Mouse (Mus musculus) stomach, embryonic 16.5 days (tissue): ENCODE data around the gene Zfand6. TPM values are rescaled to one million over a fixed set of nuclear protein-coding genes. Genes with fewer than 3 reads are reported as not detected.

ENCODE experiments used
- ATAC-seq: fragments of 200-750 bp; cut with Nextera tagmentation; 2 replicates; pipeline ENCODE4 v1.8.0; 2017; ENCODE audit warnings: moderate number of reproducible peaks, moderate TSS enrichment; ENCODE audit not compliant: insufficient read depth, low FRiP score
- H3K27ac ChIP-seq: fragments of 300-500 bp; sonication (generic); 2 replicates; pipeline ENCODE4 v1.5.1; 2014; ENCODE audit warnings: low read length
- H3K27me3 ChIP-seq: fragments of 300-500 bp; sonication (generic); 2 replicates; pipeline ENCODE4 v1.6.1; 2014; ENCODE audit warnings: low read length, control low read depth, mixed read lengths; ENCODE audit not compliant: control insufficient read depth, insufficient read depth
- H3K36me3 ChIP-seq: fragments of 300-500 bp; sonication (generic); 2 replicates; pipeline ENCODE4 v1.6.1; 2014; ENCODE audit warnings: low read length; ENCODE audit not compliant: control insufficient read depth, insufficient read depth
- H3K4me1 ChIP-seq: fragments of 300-500 bp; sonication (generic); 2 replicates; pipeline ENCODE4 v1.6.1; 2014; ENCODE audit warnings: low read length, control low read depth, mixed read lengths; ENCODE audit not compliant: control insufficient read depth, insufficient read depth
- H3K4me2 ChIP-seq: fragments of 300-500 bp; sonication (generic); 2 replicates; pipeline ENCODE4 v1.6.1; 2014; ENCODE audit warnings: low read depth, low read length, mixed read lengths
- H3K4me3 ChIP-seq: fragments of 300-500 bp; sonication (generic); replicated peaks from 2 replicates; pipeline ENCODE4 v1.5.1; 2014; ENCODE audit warnings: mild to moderate bottlenecking, low read length
- H3K9ac ChIP-seq: fragments of 300-500 bp; sonication (generic); 2 replicates; pipeline ENCODE4 v1.6.1; 2014; ENCODE audit warnings: low read length
- H3K9me3 ChIP-seq: fragments of 300-500 bp; sonication (generic); replicated peaks from 2 replicates; pipeline ENCODE4 v1.6.1; 2016; ENCODE audit warnings: low read length, control low read depth; ENCODE audit not compliant: control insufficient read depth
- WGBS: fragments of 180-500 bp; shearing (Covaris S2); extraction: QIAGEN DNeasy Blood & Tissue Kit; methylation state at CpG from one replicate; pipeline ENCODE4 v1.1.7; 2014; 5-methylcytosine and 5-hydroxymethylcytosine counted together
- polyA plus RNA-seq: library from polyadenylated mRNA; unstranded; fragments of >200 nt; fragmentation: Nextera tagmentation; extraction: Ambion mirVana; gene quantifications from 2 replicates; pipeline ENCODE4 v1.2.1, GENCODE M21; 2015

Zfand6 gene
- polyA plus RNA-seq, 1 experiment from 2014 or later: 180 TPM

- H3K4me2 ChIP-seq: no peak overlapping the region
- H3K9ac ChIP-seq: no peak overlapping the region
- no peaks in the 10 kb centered on the region for H3K36me3 ChIP-seq
- peaks cover 3% of the 10 kb centered on the region; the same call in 1 of the 2 replicates for H3K4me1 ChIP-seq
- ATAC-seq: no peak
- no peak overlapping the region for H3K27ac ChIP-seq
- H3K4me3 ChIP-seq: no peak overlapping the region
- H3K27me3 ChIP-seq: no peaks in the 10 kb centered on the region
- H3K9me3 ChIP-seq: no peaks in the 10 kb centered on the region
- WGBS: 69% methylated on average over 5 of the region's 5 CpGs
These were observed 21.8 kb downstream of the Zfand6 start for GRCm38 (mm10) chr7:84667946-84668345.

GRCm38 (mm10) chr7:84652740-84653139 lies 37.0 kb downstream of the Zfand6 start:
- ATAC-seq: no peak
- Histone ChIP-seq H3K9ac (no peak overlapping the region), H3K27ac (no peak overlapping the region), H3K4me2 (no peak overlapping the region), H3K9me3 (no peaks in the 10 kb centered on the region), H3K4me1 (peaks cover 16% of the 10 kb centered on the region), H3K36me3 (no peaks in the 10 kb centered on the region), H3K27me3 (no peaks in the 10 kb centered on the region), H3K4me3 (no peak overlapping the region)
- WGBS: 63% methylated on average over 2 of the region's 2 CpGs

- Histone ChIP-seq H3K27me3 (no peaks in the 10 kb centered on the region), H3K4me2 (no peak overlapping the region), H3K36me3 (no peaks in the 10 kb centered on the region), H3K4me3 (no peak overlapping the region), H3K9me3 (no peaks in the 10 kb centered on the region), H3K27ac (no peak overlapping the region), H3K4me1 (peaks cover 16% of the 10 kb centered on the region), H3K9ac (no peak overlapping the region)
- WGBS: 49% methylated on average over 2 of the region's 2 CpGs
- no peak for ATAC-seq
These were observed 37.8 kb downstream of the Zfand6 start for GRCm38 (mm10) chr7:84651987-84652321.

GRCm38 (mm10) chr7:84651303-84651986 lies 38.3 kb downstream of the Zfand6 start:
- Histone ChIP-seq H3K4me3 (no peak overlapping the region), H3K9me3 (no peaks in the 10 kb centered on the region), H3K27me3 (no peaks in the 10 kb centered on the region), H3K4me2 (no peak overlapping the region), H3K9ac (no peak overlapping the region), H3K27ac (peak overlapping the region; percentile 46; the same call in 1 of the 2 replicates), H3K36me3 (no peaks in the 10 kb centered on the region), H3K4me1 (peaks cover 16% of the 10 kb centered on the region)
- peak; percentile 80 for ATAC-seq
- WGBS: 97% methylated on average over 4 of the region's 4 CpGs

- Histone ChIP-seq H3K36me3 (no peaks in the 10 kb centered on the region), H3K9ac (no peak overlapping the region), H3K27me3 (no peaks in the 10 kb centered on the region), H3K9me3 (no peaks in the 10 kb centered on the region), H3K4me3 (no peak overlapping the region), H3K4me1 (peaks cover 14% of the 10 kb centered on the region), H3K27ac (no peak overlapping the region), H3K4me2 (no peak overlapping the region)
- no peak for ATAC-seq
- 85% methylated on average over 2 of the region's 2 CpGs for WGBS
These were observed 40.7 kb downstream of the Zfand6 start for GRCm38 (mm10) chr7:84649016-84649415.

- 51% methylated on average over 1 of the region's 1 CpGs for WGBS
- peaks cover 6% of the 10 kb centered on the region; the same call in 1 of the 2 replicates for H3K4me1 ChIP-seq
- H3K4me2 ChIP-seq: no peak overlapping the region
- H3K27ac ChIP-seq: no peak overlapping the region
- H3K4me3 ChIP-seq: no peak overlapping the region
- ATAC-seq: no peak
- H3K27me3 ChIP-seq: no peaks in the 10 kb centered on the region
- no peaks in the 10 kb centered on the region for H3K9me3 ChIP-seq
- H3K9ac ChIP-seq: no peak overlapping the region
- H3K36me3 ChIP-seq: no peaks in the 10 kb centered on the region
These were observed 43.5 kb downstream of the Zfand6 start for GRCm38 (mm10) chr7:84646256-84646655.

GRCm38 (mm10) chr7:84643270-84643998 lies 46.3 kb downstream of the Zfand6 start:
- WGBS: 82% methylated on average over 6 of the region's 6 CpGs
- no peak overlapping the region for H3K27ac ChIP-seq
- no peak overlapping the region for H3K4me2 ChIP-seq
- H3K9me3 ChIP-seq: no peaks in the 10 kb centered on the region
- ATAC-seq: no peak
- H3K27me3 ChIP-seq: no peaks in the 10 kb centered on the region
- H3K4me3 ChIP-seq: no peak overlapping the region
- H3K36me3 ChIP-seq: no peaks in the 10 kb centered on the region
- H3K4me1 ChIP-seq: no peaks in the 10 kb centered on the region
- H3K9ac ChIP-seq: no peak overlapping the region

GRCm38 (mm10) chr7:84642159-84642928 lies 47.4 kb downstream of the Zfand6 start:
- WGBS: 82% methylated on average over 6 of the region's 6 CpGs
- Histone ChIP-seq H3K27me3 (no peaks in the 10 kb centered on the region), H3K4me1 (no peaks in the 10 kb centered on the region), H3K9ac (no peak overlapping the region), H3K36me3 (no peaks in the 10 kb centered on the region), H3K27ac (no peak overlapping the region), H3K9me3 (no peaks in the 10 kb centered on the region), H3K4me3 (no peak overlapping the region), H3K4me2 (no peak overlapping the region)
- ATAC-seq: no peak

- ATAC-seq: no peak
- H3K27me3 ChIP-seq: no peaks in the 10 kb centered on the region
- 0 out of 2 replicates have a peak, but pooled peaks cover 3% of the 10 kb centered on the region for H3K36me3 ChIP-seq
- no peak overlapping the region for H3K27ac ChIP-seq
- no peak overlapping the region for H3K4me3 ChIP-seq
- no peaks in the 10 kb centered on the region for H3K4me1 ChIP-seq
- H3K4me2 ChIP-seq: no peak overlapping the region
- no peak overlapping the region for H3K9ac ChIP-seq
- H3K9me3 ChIP-seq: no peaks in the 10 kb centered on the region
These were observed 52.8 kb downstream of the Zfand6 start for GRCm38 (mm10) chr7:84636939-84637338.
